Mouse (Mus musculus) retina, postnatal 1 day (tissue): ENCODE results near the gene Dnah5.
"Not testable (repeated sequence)": the region's sequence is repeated elsewhere in the genome, so short reads cannot be mapped to it uniquely, and the experiment has no call there.

Source experiments
- DNase-seq: peaks from one replicate; pipeline ENCODE4 v3.0.0-alpha.2; 2012

Gene Dnah5

DNA sequence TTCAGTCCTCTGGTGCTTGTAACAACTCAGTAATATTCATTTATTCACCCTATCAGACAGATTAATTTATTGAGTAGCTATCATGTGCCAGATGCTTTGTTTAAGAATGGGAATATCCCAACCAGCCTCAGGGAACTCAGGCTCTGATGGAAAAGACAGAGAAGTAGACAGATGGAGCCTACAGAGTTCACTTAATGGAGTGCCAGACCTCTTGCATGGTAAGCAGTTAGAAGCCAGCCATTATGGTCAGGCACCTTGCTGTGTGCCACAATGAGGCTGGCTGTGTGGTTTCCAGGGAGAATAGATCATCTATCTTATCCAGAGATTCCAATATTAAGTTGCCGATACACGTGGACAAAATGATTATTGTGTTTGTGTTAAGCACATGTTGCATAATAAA, 104.3 kb downstream of the Dnah5 start:
- DNase-seq: no peak

DNA sequence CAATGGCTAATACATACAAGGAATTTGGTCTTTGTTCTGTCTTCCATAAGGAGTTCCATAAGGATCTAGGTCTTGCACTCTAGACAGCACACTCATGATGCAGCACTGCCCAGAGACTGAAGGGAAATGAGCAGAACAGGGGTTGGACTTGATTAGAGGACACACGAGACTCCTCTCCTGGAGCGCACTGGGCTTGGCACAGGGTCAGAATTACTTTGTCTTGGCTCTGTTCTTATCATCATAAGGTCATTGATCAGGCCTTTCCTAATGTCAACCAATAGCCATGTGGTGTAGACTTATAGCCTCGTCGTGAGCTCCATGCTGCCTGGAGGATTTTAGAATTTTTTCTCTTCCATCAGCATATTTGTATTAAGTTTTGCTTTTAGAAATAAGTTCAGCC, 107.0 kb downstream of the Dnah5 start:
- no peak for DNase-seq

GRCm38 (mm10) chr15:28313451-28313850, 109.9 kb downstream of the Dnah5 start:
- DNase-seq: no peak

DNA sequence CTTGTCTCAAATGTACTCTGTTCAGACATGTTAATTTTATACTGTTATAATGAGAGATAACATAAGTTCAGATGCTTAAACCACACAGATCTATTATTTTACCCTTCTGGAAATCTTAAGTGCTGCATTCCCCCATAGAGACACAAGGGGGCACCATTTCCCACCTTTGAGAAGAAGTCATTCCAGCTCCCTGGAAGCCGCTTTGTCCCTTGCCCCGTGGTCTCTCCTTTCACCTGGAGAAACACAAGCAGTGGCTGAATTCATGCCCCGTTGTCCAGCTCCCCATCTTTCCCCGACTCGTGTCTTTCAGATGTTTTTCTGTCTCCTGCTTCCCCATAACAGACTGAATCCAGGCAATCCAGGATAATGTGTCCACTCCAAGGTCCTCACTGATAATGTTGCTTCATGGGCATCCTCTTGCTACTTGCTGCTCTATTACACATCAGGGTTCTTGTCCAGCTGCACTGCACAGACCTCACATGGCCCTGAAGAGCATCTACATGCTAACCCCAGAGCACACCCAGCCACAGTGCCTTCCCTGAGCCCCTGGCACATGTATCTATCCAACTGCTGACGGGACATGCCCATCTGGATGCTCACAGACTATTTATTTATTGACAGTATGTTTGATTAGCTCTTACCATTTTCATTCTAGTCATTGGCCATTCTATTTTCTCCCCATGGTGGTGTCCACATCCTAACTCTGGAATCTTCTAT, 112.4 kb downstream of the Dnah5 start:
- DNase-seq: peak; percentile 73

GRCm38 (mm10) chr15:28322533-28322932, 119.0 kb downstream of the Dnah5 start:
- no peak for DNase-seq

GRCm38 (mm10) chr15:28326985-28327384, 123.4 kb downstream of the Dnah5 start:
- no peak for DNase-seq

DNA sequence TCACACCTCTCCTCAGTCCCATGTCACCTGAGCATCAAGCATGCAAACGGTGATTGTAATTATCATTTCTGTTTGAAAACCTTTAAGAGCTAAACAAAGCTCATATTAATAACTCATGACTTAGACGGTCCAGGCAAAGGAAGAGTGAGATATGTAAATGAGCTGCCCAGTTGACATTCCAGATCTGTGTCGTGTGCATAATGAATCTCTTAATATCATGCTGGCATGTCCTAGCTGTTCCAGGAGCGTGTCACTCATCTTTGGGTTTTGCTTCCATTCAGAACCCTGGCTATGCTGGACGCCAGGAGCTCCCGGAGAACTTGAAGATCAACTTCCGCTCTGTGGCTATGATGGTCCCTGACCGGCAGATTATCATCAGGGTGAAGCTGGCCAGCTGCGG, 123.9 kb downstream of the Dnah5 start:
- DNase-seq: peak; percentile 27

DNA sequence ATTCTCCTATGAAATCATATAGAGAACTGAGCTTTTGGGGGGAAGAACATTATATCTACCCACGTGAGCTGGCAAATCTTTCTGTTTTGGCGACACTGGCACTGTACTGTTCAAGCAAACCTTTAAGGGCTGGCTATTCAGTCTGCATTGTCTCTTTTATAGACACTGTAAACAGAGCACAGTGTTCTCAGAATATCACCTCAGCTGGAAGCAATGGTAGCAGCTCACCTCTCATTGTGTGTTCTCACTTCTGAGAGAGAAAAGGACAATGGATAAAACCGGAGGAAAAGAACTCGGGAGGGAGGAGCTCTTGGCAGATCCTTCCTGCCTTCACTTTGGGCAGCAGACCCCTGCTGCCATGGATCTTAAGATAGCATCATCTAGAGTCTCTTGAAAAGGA, 137.6 kb downstream of the Dnah5 start:
- no peak for DNase-seq

GRCm38 (mm10) chr15:28367561-28367960, 164.0 kb downstream of the Dnah5 start:
- no peak for DNase-seq

DNA sequence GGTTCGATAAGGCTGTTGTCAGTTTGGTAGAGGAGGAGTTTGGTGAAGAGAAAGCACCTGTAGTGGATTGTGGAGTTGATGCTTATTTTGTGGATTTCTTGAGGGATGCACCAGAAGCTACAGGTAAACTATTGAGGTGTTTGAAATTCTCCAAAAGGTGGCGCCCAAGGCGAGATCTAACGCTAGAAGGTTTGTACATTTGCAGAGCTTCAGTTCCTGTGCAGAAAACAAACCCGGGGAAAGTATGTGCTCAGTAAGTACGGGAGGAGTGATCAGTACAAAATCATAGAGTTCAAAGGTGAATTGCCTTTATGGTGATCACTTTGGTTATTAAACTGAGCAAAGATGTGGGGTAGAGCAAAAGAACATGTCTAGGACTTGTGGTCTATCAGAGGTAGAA, 166.9 kb downstream of the Dnah5 start:
- no peak for DNase-seq

DNA sequence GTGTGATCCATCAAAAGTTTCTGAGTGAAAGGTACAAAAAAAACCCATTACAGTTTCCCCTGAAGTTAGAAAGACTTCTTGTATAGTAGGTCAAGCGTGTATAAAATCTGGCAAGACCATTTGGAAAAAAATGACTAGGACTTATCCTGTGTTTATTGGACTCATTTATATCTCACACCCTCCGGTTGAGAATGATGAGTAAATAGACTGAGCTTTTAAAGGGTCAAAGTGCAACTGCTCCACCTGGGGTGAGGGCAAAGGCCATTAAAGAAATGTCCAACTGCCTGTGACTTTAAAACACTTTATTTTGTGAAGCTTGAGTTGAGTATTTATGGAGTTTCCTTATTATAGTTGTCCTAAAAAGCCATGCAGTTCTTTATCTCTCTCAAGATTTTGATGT, 168.0 kb downstream of the Dnah5 start:
- DNase-seq: no peak

DNA sequence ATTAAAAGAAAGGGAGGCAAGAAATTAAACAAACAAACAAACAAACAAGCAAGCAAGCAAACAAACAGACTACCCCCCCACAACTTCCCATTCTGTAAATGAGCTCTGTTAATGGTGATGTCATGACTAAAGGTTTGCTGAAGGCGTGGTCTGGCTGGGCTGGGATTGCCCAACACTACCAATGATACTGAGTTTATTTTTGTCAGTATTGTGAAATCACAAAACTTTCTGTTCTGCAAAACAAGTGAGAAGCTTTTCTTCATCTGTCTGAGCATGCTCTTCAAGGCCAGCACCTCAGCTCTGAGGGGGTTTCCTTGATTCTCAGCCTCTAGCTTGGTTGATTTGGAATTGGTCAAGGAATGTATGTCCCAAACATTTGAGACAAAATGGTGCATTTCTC, 170.8 kb downstream of the Dnah5 start:
- DNase-seq: no peak

DNA sequence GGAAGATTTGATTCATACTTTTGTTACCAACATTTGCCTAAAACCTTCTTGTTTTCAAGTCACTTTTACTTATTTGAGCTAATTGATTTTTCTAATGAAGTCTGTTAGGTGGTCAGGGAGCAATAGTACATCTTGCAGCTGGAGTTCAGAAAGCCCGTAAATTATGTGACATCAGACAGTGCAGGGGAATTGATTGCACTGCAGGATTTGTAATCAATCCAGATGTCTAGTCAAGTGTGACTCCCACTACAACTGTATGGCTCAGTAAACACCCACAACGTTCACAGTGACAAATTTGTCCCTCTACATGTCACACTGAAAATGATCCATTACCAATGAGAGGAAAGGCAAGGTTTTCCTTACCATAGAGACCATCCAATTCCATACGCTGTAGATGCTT, 177.4 kb downstream of the Dnah5 start:
- no peak for DNase-seq

DNA sequence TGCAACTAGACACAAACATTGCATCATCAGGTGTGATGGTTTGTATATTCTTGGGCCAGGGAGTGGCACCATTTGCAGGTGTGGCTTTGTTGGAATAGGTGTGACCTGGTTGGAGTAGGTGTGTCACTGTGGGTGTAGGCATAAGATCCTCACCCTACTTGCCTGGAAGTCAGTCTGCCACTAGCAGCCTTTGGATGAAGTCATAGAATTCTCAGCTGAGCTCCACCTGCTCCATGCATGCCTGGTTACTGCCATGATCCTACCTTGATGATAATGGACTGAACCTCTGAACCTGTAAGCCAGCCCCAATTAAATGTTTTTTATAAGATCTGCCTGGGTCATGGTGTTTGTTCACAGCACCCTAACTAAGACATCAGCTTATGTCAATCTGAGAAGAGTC, 190.2 kb downstream of the Dnah5 start:
- not testable (repeated sequence) for DNase-seq

- DNase-seq: peak; percentile 15
Observed at GRCm38 (mm10) chr15:28395481-28395880, 191.9 kb downstream of the Dnah5 start.

DNA sequence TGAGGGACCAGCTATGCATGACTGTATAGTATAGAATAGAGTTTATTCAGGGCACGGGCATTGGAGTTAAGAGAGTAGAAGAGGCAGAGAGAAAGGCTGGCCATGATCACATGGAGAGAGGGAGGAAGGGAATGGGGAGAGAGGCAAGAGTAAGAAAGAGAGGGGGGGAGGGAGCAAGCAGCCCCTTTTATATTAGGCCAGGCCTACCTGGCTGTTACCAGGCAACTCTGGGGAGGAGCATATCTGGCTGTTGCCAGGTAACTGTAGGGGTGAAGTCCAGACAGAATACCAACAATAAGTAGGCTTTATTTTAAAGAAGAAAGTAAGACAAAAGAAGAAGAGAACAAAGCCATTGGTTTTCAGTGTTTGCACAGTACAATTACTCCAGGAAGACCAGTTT, 194.9 kb downstream of the Dnah5 start:
- no peak for DNase-seq

DNA sequence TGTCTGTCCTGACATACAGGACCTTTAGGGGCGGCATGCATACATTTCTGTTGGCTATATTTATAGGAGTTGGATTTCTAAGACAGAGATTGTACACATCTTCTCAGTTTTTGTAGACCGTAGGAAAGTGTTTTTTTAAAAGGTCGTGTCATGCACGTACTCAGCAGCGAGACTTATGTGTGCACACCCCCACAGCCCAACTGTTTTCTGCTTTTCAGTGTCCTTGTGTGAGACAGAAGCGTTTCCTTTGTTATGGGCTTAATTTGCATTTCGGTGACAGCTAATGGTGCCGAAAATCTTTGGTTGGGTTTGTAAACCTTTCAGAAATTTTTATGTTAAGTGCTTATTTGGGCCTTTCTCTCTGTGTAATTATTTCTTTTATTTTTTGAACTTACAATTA, 195.7 kb downstream of the Dnah5 start:
- no peak for DNase-seq

DNA sequence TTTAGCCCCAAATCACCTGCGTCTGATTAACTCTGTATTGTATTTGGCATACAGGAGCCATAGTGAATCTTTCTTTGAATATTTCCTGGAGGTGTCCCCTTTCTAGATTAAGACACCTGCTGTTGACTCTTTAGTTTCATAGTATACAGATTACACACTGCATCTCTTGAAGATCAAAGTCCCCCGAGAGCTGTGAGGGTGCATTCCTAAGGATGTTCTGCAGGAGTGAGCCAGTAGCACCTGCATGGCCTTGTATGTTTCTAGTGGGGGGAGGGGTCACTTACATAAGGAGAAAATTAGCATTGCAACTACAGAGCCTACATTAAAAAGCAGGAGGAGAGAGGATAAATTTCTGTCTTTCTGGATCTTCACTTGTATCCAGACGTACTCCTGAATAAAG, 201.1 kb downstream of the Dnah5 start:
- DNase-seq: no peak

GRCm38 (mm10) chr15:28405136-28405535, 201.6 kb downstream of the Dnah5 start:
- DNase-seq: no peak

DNA sequence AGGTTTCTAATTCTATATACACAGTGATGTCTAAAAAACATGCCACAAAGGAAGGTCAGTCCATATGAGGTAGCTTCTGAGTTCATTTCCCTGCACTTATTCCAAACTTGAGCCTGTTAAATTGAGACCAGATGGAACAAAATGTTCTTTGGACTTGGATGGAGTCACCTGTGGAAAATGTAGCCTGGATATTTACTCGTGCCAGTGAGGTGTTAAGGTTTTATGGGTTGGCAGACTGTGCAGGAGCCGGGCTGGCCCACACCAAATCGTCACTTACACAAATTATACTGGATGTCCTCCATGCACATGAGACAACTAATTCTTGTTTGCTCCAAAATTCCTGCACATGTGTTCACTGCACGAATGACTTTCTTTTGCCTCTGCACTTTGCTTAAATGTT, 236.2 kb downstream of the Dnah5 start:
- DNase-seq: no peak

GRCm38 (mm10) chr15:28444494-28444893, 240.9 kb downstream of the Dnah5 start:
- DNase-seq: no peak

DNA sequence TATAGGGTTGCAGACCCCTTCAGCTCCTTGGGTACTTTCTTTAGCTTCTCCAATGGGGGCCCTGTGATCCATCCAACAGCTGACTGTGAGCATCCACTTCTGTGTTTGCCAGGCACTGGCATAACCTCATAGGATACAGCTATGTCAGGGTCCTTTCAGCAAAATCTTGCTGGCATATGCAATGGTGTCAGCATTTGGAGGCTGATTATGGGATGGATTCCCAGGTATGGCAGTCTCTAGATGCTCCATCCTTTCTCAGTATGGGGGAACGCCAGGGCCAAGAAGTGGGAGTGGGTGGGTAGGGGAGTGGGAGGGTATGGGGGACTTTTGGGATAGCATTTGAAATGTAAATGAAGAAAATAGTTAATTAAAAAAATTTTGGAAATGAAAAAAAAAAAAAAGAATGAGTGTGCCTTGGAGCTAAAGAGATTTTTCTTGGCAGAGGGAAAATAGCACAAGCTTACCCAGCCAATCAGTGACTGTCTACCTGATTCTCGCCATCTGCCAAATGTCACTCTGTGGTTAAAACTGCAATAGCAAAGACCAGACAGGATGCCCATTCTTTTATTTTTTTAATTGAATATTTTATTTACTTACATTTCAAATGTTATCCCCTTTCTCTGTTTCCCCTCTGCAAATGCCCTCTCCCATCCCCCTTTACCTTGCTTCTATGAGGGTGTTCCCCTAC, 257.7 kb downstream of the Dnah5 start:
- DNase-seq: not testable (repeated sequence)

- no peak for DNase-seq
Observed at GRCm38 (mm10) chr15:28466591-28467247, 263.2 kb downstream of the Dnah5 start.

GRCm38 (mm10) chr15:28473749-28474390, 270.3 kb downstream of the Dnah5 start:
- no peak for DNase-seq
